Mouse (Mus musculus) heart, adult 11 months (tissue): ENCODE results near the gene H2-Q10.
"Not testable (repeated sequence)": the region's sequence is repeated elsewhere in the genome, so short reads cannot be mapped to it uniquely, and the experiment has no call there.

Experiments used
- DNase-seq: peaks from one replicate; pipeline ENCODE4 v3.0.0; 2022

The H2-Q10 gene

GRCm38 (mm10) chr17:35460513-35461341 is 9.2 kb upstream of the H2-Q10 start:
- DNase-seq: not testable (repeated sequence)

- DNase-seq: peak; percentile 73
Observed at GRCm38 (mm10) chr17:35465651-35466050, 4.2 kb upstream of the H2-Q10 start.

- peak; percentile 64 for DNase-seq
Observed at GRCm38 (mm10) chr17:35468936-35469335, 953 bp upstream of the H2-Q10 start.

GRCm38 (mm10) chr17:35484066-35484465 is 14.2 kb downstream of the H2-Q10 start:
- no peak for DNase-seq

- DNase-seq: no peak
Observed at GRCm38 (mm10) chr17:35485702-35486101, 15.8 kb downstream of the H2-Q10 start.

GRCm38 (mm10) chr17:35486726-35487125 is 16.8 kb downstream of the H2-Q10 start:
- DNase-seq: no peak

GRCm38 (mm10) chr17:35488041-35488440 is 18.2 kb downstream of the H2-Q10 start:
- no peak for DNase-seq

- peak; percentile 60 for DNase-seq
Observed at GRCm38 (mm10) chr17:35490320-35490719, 20.4 kb downstream of the H2-Q10 start.

GRCm38 (mm10) chr17:35497124-35497523 is 27.2 kb downstream of the H2-Q10 start:
- no peak for DNase-seq

GRCm38 (mm10) chr17:35502226-35502625 is 32.3 kb downstream of the H2-Q10 start:
- DNase-seq: no peak

- DNase-seq: no peak
Observed at GRCm38 (mm10) chr17:35502762-35503161, 32.9 kb downstream of the H2-Q10 start.

- no peak for DNase-seq
Observed at GRCm38 (mm10) chr17:35503849-35504248, 34.0 kb downstream of the H2-Q10 start.

- DNase-seq: no peak
Observed at GRCm38 (mm10) chr17:35504628-35505481, 35.0 kb downstream of the H2-Q10 start.

GRCm38 (mm10) chr17:35505776-35506175 is 35.9 kb downstream of the H2-Q10 start, which contains the start of gene Pou5f1:
Gene Pou5f1 (plus strand): TSS chr17:35506018.
- DNase-seq: no peak

GRCm38 (mm10) chr17:35506881-35507280 is 37.0 kb downstream of the H2-Q10 start:
- no peak for DNase-seq

- DNase-seq: no peak
Observed at GRCm38 (mm10) chr17:35507556-35508260, 37.8 kb downstream of the H2-Q10 start.

- DNase-seq: not testable (repeated sequence)
Observed at GRCm38 (mm10) chr17:35508279-35508678, 38.4 kb downstream of the H2-Q10 start.

GRCm38 (mm10) chr17:35509284-35509683 is 39.4 kb downstream of the H2-Q10 start:
- no peak for DNase-seq

GRCm38 (mm10) chr17:35512916-35513626 is 43.2 kb downstream of the H2-Q10 start:
- no peak for DNase-seq

GRCm38 (mm10) chr17:35513886-35514285 is 44.0 kb downstream of the H2-Q10 start:
- peak; percentile 94 for DNase-seq

GRCm38 (mm10) chr17:35514756-35515155 is 44.9 kb downstream of the H2-Q10 start:
- no peak for DNase-seq

- peak; percentile 92 for DNase-seq
Observed at GRCm38 (mm10) chr17:35515911-35516640, 46.2 kb downstream of the H2-Q10 start.
